Mouse (Mus musculus): Measurements from ENCODE around the gene Rbmxl1. TPM values are rescaled to one million over a fixed set of nuclear protein-coding genes. Genes with fewer than 3 reads are reported as not detected.
"Not testable (repeated sequence)": the region's sequence is repeated elsewhere in the genome, so short reads cannot be mapped to it uniquely, and the experiment has no call there.

Gene Rbmxl1
- polyA plus RNA-seq, 1 experiment from 2014 or later: 235 TPM

GRCm38 (mm10) chr8:78542670-78543069 lies 34.0 kb upstream of the Rbmxl1 start:
- H3K27ac ChIP-seq (ENCODE audit: low read length); H3K4me2 ChIP-seq (replicated peaks; ENCODE audit: low read depth, low read length); H3K9ac ChIP-seq (replicated peaks; ENCODE audit: low read depth, low read length); H3K9me3 ChIP-seq (ENCODE audit: control insufficient read depth, low read depth, low read length); H3K4me3 ChIP-seq (ENCODE audit: low read depth, low read length); H3K36me3 ChIP-seq (ENCODE audit: control insufficient read depth, insufficient read depth, low read length); H3K27me3 ChIP-seq (ENCODE audit: control insufficient read depth, insufficient read depth, low read length); ATAC-seq (ENCODE audit: insufficient number of reproducible peaks, insufficient read depth, low FRiP score, low read depth); H3K4me1 ChIP-seq (ENCODE audit: control insufficient read depth, insufficient read depth, low read length): not testable (repeated sequence)
- WGBS: 95% methylated on average over 4 of the region's 6 CpGs

DNA sequence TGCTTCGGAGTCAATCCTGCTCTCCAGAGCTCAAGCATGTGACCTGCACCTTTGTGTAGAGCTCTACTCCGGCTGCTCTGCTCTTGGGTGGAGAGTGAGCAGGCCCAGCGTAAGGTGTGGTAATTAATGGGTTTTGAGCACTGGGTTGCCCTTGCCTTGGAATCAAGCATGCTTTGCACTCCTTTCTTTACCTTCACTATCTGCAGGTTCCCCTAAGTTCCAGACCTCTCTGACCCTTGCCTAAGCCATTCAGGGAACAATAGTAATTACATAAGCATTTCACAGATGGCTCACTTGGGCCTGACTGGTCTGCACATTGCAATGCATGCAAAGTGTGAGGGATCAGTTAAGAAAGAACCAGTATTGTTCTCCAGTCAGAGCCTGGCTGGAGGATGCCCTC lies 29.1 kb upstream of the Rbmxl1 start:
- Histone ChIP-seq H3K4me3 (ENCODE audit: low read depth, low read length) (no peak overlapping the region), H3K27me3 (ENCODE audit: control insufficient read depth, insufficient read depth, low read length) (no peaks in the 10 kb centered on the region), H3K9me3 (ENCODE audit: control insufficient read depth, low read depth, low read length) (no peaks in the 10 kb centered on the region), H3K4me2 (replicated peaks; ENCODE audit: low read depth, low read length) (no peak overlapping the region), H3K27ac (ENCODE audit: low read length) (no peak overlapping the region), H3K4me1 (ENCODE audit: control insufficient read depth, insufficient read depth, low read length) (no peaks in the 10 kb centered on the region), H3K9ac (replicated peaks; ENCODE audit: low read depth, low read length) (no peak overlapping the region), H3K36me3 (ENCODE audit: control insufficient read depth, insufficient read depth, low read length) (peaks cover 3% of the 10 kb centered on the region; the same call in 1 of the 2 replicates)
- WGBS: 76% methylated on average over 3 of the region's 3 CpGs
- ATAC-seq (ENCODE audit: insufficient number of reproducible peaks, insufficient read depth, low FRiP score, low read depth): no peak

DNA sequence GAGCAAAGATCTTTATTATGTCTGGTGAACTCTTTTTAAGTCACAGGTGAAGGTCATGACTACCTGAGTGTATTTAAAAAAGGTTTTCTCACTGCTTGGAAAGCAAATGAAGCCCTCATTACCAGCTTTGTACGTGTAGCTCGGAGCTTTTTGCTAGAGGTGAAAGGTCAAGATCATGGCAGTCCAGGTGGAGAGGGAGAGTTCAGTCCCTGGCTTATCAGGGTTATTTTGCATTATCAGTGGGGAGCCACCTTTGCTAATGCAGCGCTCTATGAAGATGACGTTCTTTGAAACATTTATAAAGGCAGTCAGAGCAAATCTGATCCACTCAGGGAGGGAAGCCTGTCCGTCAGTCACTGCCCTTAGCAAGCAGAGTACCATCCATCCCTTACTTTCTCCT lies 28.0 kb upstream of the Rbmxl1 start:
- WGBS: 78% methylated on average over 5 of the region's 5 CpGs
- Histone ChIP-seq H3K9ac (replicated peaks; ENCODE audit: low read depth, low read length) (no peak overlapping the region), H3K36me3 (ENCODE audit: control insufficient read depth, insufficient read depth, low read length) (peaks cover 3% of the 10 kb centered on the region; the same call in 1 of the 2 replicates), H3K27ac (ENCODE audit: low read length) (no peak overlapping the region), H3K9me3 (ENCODE audit: control insufficient read depth, low read depth, low read length) (no peaks in the 10 kb centered on the region), H3K4me2 (replicated peaks; ENCODE audit: low read depth, low read length) (no peak overlapping the region), H3K4me3 (ENCODE audit: low read depth, low read length) (no peak overlapping the region), H3K27me3 (ENCODE audit: control insufficient read depth, insufficient read depth, low read length) (no peaks in the 10 kb centered on the region), H3K4me1 (ENCODE audit: control insufficient read depth, insufficient read depth, low read length) (no peaks in the 10 kb centered on the region)
- ATAC-seq (ENCODE audit: insufficient number of reproducible peaks, insufficient read depth, low FRiP score, low read depth): no peak

- Histone ChIP-seq H3K27ac (ENCODE audit: low read length) (peak overlapping the region; percentile 49; the same call in 1 of the 2 replicates), H3K4me3 (ENCODE audit: low read depth, low read length) (no peak overlapping the region), H3K36me3 (ENCODE audit: control insufficient read depth, insufficient read depth, low read length) (peaks cover 22% of the 10 kb centered on the region), H3K9me3 (ENCODE audit: control insufficient read depth, low read depth, low read length) (no peaks in the 10 kb centered on the region), H3K27me3 (ENCODE audit: control insufficient read depth, insufficient read depth, low read length) (no peaks in the 10 kb centered on the region), H3K4me2 (replicated peaks; ENCODE audit: low read depth, low read length) (no peak overlapping the region), H3K4me1 (ENCODE audit: control insufficient read depth, insufficient read depth, low read length) (no peaks in the 10 kb centered on the region), H3K9ac (replicated peaks; ENCODE audit: low read depth, low read length) (no peak overlapping the region)
- 53% methylated on average over 6 of the region's 6 CpGs for WGBS
- ATAC-seq (ENCODE audit: insufficient number of reproducible peaks, insufficient read depth, low FRiP score, low read depth): no peak; the same call in 1 of the 2 replicates
These were observed 25.3 kb upstream of the Rbmxl1 start for GRCm38 (mm10) chr8:78533981-78534380.

DNA sequence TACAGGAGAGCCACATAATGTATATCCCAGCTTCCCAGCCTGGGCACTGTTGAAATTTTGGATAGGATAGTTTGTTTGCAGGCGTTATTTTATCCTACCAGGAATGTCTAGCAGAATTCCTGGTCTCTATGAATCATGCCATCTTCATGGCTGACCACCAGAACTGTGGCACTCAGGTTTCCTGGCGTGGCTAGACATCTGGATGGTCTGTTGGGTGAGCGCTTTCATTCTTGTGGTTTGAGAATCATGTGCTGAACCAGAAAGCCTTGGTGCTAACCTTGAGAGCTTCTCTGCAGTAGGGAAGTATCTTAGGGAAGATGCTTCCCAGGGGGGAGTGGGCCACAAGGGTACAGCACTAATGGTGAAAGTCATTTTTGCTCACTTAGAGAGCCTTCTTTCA lies 6.4 kb upstream of the Rbmxl1 start:
- WGBS: 93% methylated on average over 3 of the region's 3 CpGs
- no peaks in the 10 kb centered on the region for H3K9me3 ChIP-seq (ENCODE audit: control insufficient read depth, low read depth, low read length)
- no peak overlapping the region for H3K4me2 ChIP-seq (replicated peaks; ENCODE audit: low read depth, low read length)
- H3K27ac ChIP-seq (ENCODE audit: low read length): no peak overlapping the region
- no peak overlapping the region for H3K9ac ChIP-seq (replicated peaks; ENCODE audit: low read depth, low read length)
- no peaks in the 10 kb centered on the region for H3K4me1 ChIP-seq (ENCODE audit: control insufficient read depth, insufficient read depth, low read length)
- peaks cover 10% of the 10 kb centered on the region for H3K36me3 ChIP-seq (ENCODE audit: control insufficient read depth, insufficient read depth, low read length)
- H3K27me3 ChIP-seq (ENCODE audit: control insufficient read depth, insufficient read depth, low read length): no peaks in the 10 kb centered on the region
- no peak overlapping the region for H3K4me3 ChIP-seq (ENCODE audit: low read depth, low read length)
- no peak for ATAC-seq (ENCODE audit: insufficient number of reproducible peaks, insufficient read depth, low FRiP score, low read depth)

GRCm38 (mm10) chr8:78514706-78515105 lies 6.0 kb upstream of the Rbmxl1 start:
- Histone ChIP-seq H3K4me2 (replicated peaks; ENCODE audit: low read depth, low read length) (no peak overlapping the region), H3K9me3 (ENCODE audit: control insufficient read depth, low read depth, low read length) (no peaks in the 10 kb centered on the region), H3K27ac (ENCODE audit: low read length) (no peak overlapping the region), H3K4me3 (ENCODE audit: low read depth, low read length) (no peak overlapping the region), H3K4me1 (ENCODE audit: control insufficient read depth, insufficient read depth, low read length) (no peaks in the 10 kb centered on the region), H3K27me3 (ENCODE audit: control insufficient read depth, insufficient read depth, low read length) (no peaks in the 10 kb centered on the region), H3K36me3 (ENCODE audit: control insufficient read depth, insufficient read depth, low read length) (peaks cover 10% of the 10 kb centered on the region), H3K9ac (replicated peaks; ENCODE audit: low read depth, low read length) (no peak overlapping the region)
- WGBS: 77% methylated on average over 1 of the region's 1 CpGs
- ATAC-seq (ENCODE audit: insufficient number of reproducible peaks, insufficient read depth, low FRiP score, low read depth): no peak

GRCm38 (mm10) chr8:78513106-78513505 lies 4.4 kb upstream of the Rbmxl1 start:
- Histone ChIP-seq H3K36me3 (ENCODE audit: control insufficient read depth, insufficient read depth, low read length) (peaks cover 10% of the 10 kb centered on the region), H3K9ac (replicated peaks; ENCODE audit: low read depth, low read length) (no peak overlapping the region), H3K27ac (ENCODE audit: low read length) (no peak overlapping the region), H3K4me1 (ENCODE audit: control insufficient read depth, insufficient read depth, low read length) (no peaks in the 10 kb centered on the region), H3K9me3 (ENCODE audit: control insufficient read depth, low read depth, low read length) (no peaks in the 10 kb centered on the region), H3K4me2 (replicated peaks; ENCODE audit: low read depth, low read length) (no peak overlapping the region), H3K4me3 (ENCODE audit: low read depth, low read length) (no peak overlapping the region), H3K27me3 (ENCODE audit: control insufficient read depth, insufficient read depth, low read length) (no peaks in the 10 kb centered on the region)
- no peak for ATAC-seq (ENCODE audit: insufficient number of reproducible peaks, insufficient read depth, low FRiP score, low read depth)
- WGBS: 89% methylated on average over 4 of the region's 4 CpGs

DNA sequence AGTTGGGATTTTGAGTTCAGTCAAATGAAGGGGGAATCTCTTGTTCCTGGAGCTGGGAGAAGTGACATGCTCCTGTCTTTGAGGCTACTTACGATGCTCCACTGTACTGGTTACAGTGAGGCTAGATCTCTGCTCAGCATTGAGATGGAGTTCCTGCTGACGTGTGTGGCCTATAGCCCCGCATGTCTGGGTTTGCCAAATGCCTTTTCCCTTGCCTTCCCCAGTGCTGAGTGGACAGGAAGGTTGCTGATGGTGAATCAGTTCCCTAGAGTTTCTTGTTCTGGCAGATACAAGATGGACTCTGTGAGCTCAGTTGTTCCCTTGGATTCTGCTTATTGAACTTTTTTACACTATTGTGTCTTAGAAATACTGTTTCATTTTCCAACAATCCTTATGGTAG lies 2.2 kb upstream of the Rbmxl1 start:
- Histone ChIP-seq H3K9me3 (ENCODE audit: control insufficient read depth, low read depth, low read length) (peaks cover 4% of the 10 kb centered on the region; the same call in 1 of the 2 replicates), H3K4me1 (ENCODE audit: control insufficient read depth, insufficient read depth, low read length) (peaks cover 5% of the 10 kb centered on the region; the same call in 1 of the 2 replicates), H3K4me3 (ENCODE audit: low read depth, low read length) (no peak overlapping the region), H3K27me3 (ENCODE audit: control insufficient read depth, insufficient read depth, low read length) (no peaks in the 10 kb centered on the region), H3K4me2 (replicated peaks; ENCODE audit: low read depth, low read length) (no peak overlapping the region; the same call in 1 of the 2 replicates), H3K9ac (replicated peaks; ENCODE audit: low read depth, low read length) (no peak overlapping the region), H3K27ac (ENCODE audit: low read length) (no peak overlapping the region), H3K36me3 (ENCODE audit: control insufficient read depth, insufficient read depth, low read length) (peaks cover 12% of the 10 kb centered on the region)
- 67% methylated on average over 3 of the region's 3 CpGs for WGBS
- no peak for ATAC-seq (ENCODE audit: insufficient number of reproducible peaks, insufficient read depth, low FRiP score, low read depth)

GRCm38 (mm10) chr8:78510094-78510493 lies 1.4 kb upstream of the Rbmxl1 start:
- ATAC-seq (ENCODE audit: insufficient number of reproducible peaks, insufficient read depth, low FRiP score, low read depth): peak; percentile 38; the same call in 1 of the 2 replicates
- Histone ChIP-seq H3K4me3 (ENCODE audit: low read depth, low read length) (peak overlapping the region; percentile 69), H3K9me3 (ENCODE audit: control insufficient read depth, low read depth, low read length) (peaks cover 4% of the 10 kb centered on the region; the same call in 1 of the 2 replicates), H3K36me3 (ENCODE audit: control insufficient read depth, insufficient read depth, low read length) (peaks cover 8% of the 10 kb centered on the region; the same call in 1 of the 2 replicates), H3K9ac (replicated peaks; ENCODE audit: low read depth, low read length) (peak overlapping the region; percentile 99), H3K27me3 (ENCODE audit: control insufficient read depth, insufficient read depth, low read length) (no peaks in the 10 kb centered on the region), H3K4me1 (ENCODE audit: control insufficient read depth, insufficient read depth, low read length) (peaks cover 5% of the 10 kb centered on the region; the same call in 1 of the 2 replicates), H3K27ac (ENCODE audit: low read length) (peak overlapping the region; percentile 93; the same call in 1 of the 2 replicates), H3K4me2 (replicated peaks; ENCODE audit: low read depth, low read length) (peak overlapping the region; percentile 82)
- WGBS: 0% methylated on average over 11 of the region's 11 CpGs

Measured in stomach, embryonic 14.5 days (tissue).